Mouse (Mus musculus) kidney, adult 9 months (tissue): ENCODE results near the gene Nt5c2.
A peak's percentile ranks its signal among the peaks of the same experiment; 100 is the strongest.

Experiments used
- DNase-seq: peaks from one replicate; pipeline ENCODE4 v3.0.0; 2022

The Nt5c2 gene

GRCm38 (mm10) chr19:47014447-47015381 lies at the start of gene Nt5c2, which contains the start of gene Ina:
Gene Nt5c2, minus strand, starts transcription at chr19:47015153.
Gene Ina, plus strand, starts transcription at chr19:47014698.
- no peak for DNase-seq

GRCm38 (mm10) chr19:47057684-47058083 lies 42.7 kb upstream of the Nt5c2 start:
- DNase-seq, result no peak

- peak; percentile 87 for DNase-seq
These were observed 38.5 kb upstream of the Nt5c2 start for GRCm38 (mm10) chr19:47053471-47053870.

- DNase-seq, result no peak
These were observed 38.0 kb upstream of the Nt5c2 start for GRCm38 (mm10) chr19:47052927-47053326.

- DNase-seq, result peak; percentile 85
These were observed 35.5 kb upstream of the Nt5c2 start, which contains the start of gene Pcgf6 for GRCm38 (mm10) chr19:47050271-47051032. Gene Pcgf6, minus strand, starts transcription at chr19:47050906.

- no peak for DNase-seq
These were observed 34.9 kb upstream of the Nt5c2 start for GRCm38 (mm10) chr19:47049840-47050239.

- no peak for DNase-seq
These were observed 34.1 kb upstream of the Nt5c2 start for GRCm38 (mm10) chr19:47049061-47049460.

GRCm38 (mm10) chr19:47047236-47047833 lies 32.4 kb upstream of the Nt5c2 start:
- DNase-seq, result no peak

GRCm38 (mm10) chr19:47046343-47046742 lies 31.4 kb upstream of the Nt5c2 start:
- no peak for DNase-seq

- no peak for DNase-seq
These were observed 28.7 kb upstream of the Nt5c2 start for GRCm38 (mm10) chr19:47043608-47044007.

GRCm38 (mm10) chr19:47040720-47041473 lies 25.9 kb upstream of the Nt5c2 start:
- DNase-seq, result no peak

GRCm38 (mm10) chr19:47036596-47036995 lies 21.6 kb upstream of the Nt5c2 start:
- no peak for DNase-seq

- DNase-seq, result no peak
These were observed 20.0 kb upstream of the Nt5c2 start for GRCm38 (mm10) chr19:47034916-47035315.

GRCm38 (mm10) chr19:47031770-47032169 lies 16.8 kb upstream of the Nt5c2 start:
- no peak for DNase-seq

- DNase-seq, result no peak
These were observed 14.8 kb upstream of the Nt5c2 start for GRCm38 (mm10) chr19:47029796-47030195.

- no peak for DNase-seq
These were observed 11.6 kb upstream of the Nt5c2 start for GRCm38 (mm10) chr19:47026513-47026912.

- no peak for DNase-seq
These were observed 10.0 kb upstream of the Nt5c2 start for GRCm38 (mm10) chr19:47024954-47025353.

GRCm38 (mm10) chr19:47023546-47023945 lies 8.6 kb upstream of the Nt5c2 start:
- DNase-seq, result no peak

GRCm38 (mm10) chr19:47022709-47023108 lies 7.8 kb upstream of the Nt5c2 start:
- DNase-seq, result no peak

- no peak for DNase-seq
These were observed 4.4 kb upstream of the Nt5c2 start for GRCm38 (mm10) chr19:47019326-47019725.

- DNase-seq, result no peak
These were observed 3.4 kb upstream of the Nt5c2 start for GRCm38 (mm10) chr19:47018330-47018729.

- DNase-seq, result no peak
These were observed 2.9 kb upstream of the Nt5c2 start for GRCm38 (mm10) chr19:47017831-47018230.
